Comparison of ENCODE assay signal across 16 mouse cellular contexts in the genomic region with DNA sequence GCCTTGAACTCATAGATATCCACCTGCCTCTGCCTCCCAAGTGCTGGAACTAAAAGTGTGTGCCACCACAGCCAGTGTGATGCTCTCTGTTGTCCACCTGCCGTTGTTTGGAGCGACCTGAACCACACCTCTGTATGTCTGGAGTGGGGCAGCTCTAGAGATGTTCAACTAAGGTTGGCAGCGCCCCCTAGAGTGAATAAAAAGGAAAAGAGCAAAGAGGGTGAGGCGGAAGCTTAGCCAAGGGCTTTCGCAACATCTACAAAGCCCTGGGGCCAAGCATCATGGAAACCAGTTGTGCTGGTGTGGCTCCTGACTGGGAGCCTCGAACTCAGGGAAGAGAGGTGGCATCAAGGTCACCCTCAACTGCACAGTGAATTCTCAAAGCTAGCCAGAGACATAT. TPM values are rescaled to one million over a fixed set of nuclear protein-coding genes. Genes with fewer than 3 reads are reported as not detected.
A peak's percentile ranks its signal among the peaks of the same experiment; 100 is the strongest.
DNase-seq lines count a peak whose midpoint lies in the region; ATAC-seq and TF ChIP-seq lines count a peak whose summit lies in the region.
"Had no signal": no experiment of that assay in that cellular context is flagged by ENCODE, and none has a peak within 500 bp of the region (broad histone marks: within the 10 kb centered on the region; RNA-seq: fewer than 3 reads in every experiment).

No protein-coding gene starts in this region.

- peak; percentile 38; the same call in 1 of the 2 replicates for ATAC-seq in monocyte, adult 5-6 weeks (replicated peaks; ENCODE audit: insufficient number of reproducible peaks, low FRiP score, low TSS enrichment, poor library complexity, severe bottlenecking)
- no peak for ATAC-seq in neural tube, embryonic 15.5 days (ENCODE audit: low FRiP score)
- ATAC-seq in forebrain, embryonic 12.5 days (ENCODE audit: low FRiP score) = no peak
- ATAC-seq: forebrain, embryonic 16.5 days; midbrain, embryonic 16.5 days had no signal

- no peaks in the 10 kb centered on the region for H3K27me3 ChIP-seq in ES-Bruce4 (ENCODE audit: control insufficient read depth, insufficient read depth, low read length, poor library complexity, severe bottlenecking)
- H3K27me3 ChIP-seq in neural tube, embryonic 15.5 days (replicated peaks) = no peaks in the 10 kb centered on the region
- 0 out of 2 replicates have a peak, but pooled peaks cover 3% of the 10 kb centered on the region for H3K27me3 ChIP-seq in forebrain, embryonic 12.5 days
- H3K27me3 ChIP-seq: embryonic facial prominence, embryonic 13.5 days had no signal

- TF ChIP-seq EP300 in ES-Bruce4 (IDR thresholded peaks at IDR 0.05; ENCODE audit: insufficient read depth, low read depth, low read length) = no peak

- no peak overlapping the region for H3K4me3 ChIP-seq in lung, adult 2 months (replicated peaks; ENCODE audit: extremely low read depth, low read depth, low read length)
- H3K4me3 ChIP-seq in ES-Bruce4 (ENCODE audit: low read depth, low read length) = no peak overlapping the region
- no peak overlapping the region for H3K4me3 ChIP-seq in bone marrow macrophage, adult 2 months (ENCODE audit: insufficient read depth, low read length)
- H3K4me3 ChIP-seq in neural tube, embryonic 15.5 days (replicated peaks) = no peak overlapping the region
- no peak overlapping the region for H3K4me3 ChIP-seq in forebrain, embryonic 12.5 days (replicated peaks)
- H3K4me3 ChIP-seq: embryonic facial prominence, embryonic 13.5 days; liver, embryonic 15.5 days had no signal

- WGBS in lung, adult 2 months = 58% methylated on average over 6 of the region's 6 CpGs
- WGBS in neural tube, embryonic 15.5 days = 68% methylated on average over 6 of the region's 6 CpGs
- WGBS in forebrain, embryonic 12.5 days = 67% methylated on average over 6 of the region's 6 CpGs

- no peak overlapping the region for H3K4me2 ChIP-seq in neural tube, embryonic 15.5 days
- H3K4me2 ChIP-seq in forebrain, embryonic 12.5 days = no peak overlapping the region
- H3K4me2 ChIP-seq: embryonic facial prominence, embryonic 13.5 days; hindbrain, embryonic 14.5 days; liver, embryonic 15.5 days had no signal

- no peaks in the 10 kb centered on the region for H3K36me3 ChIP-seq in ES-Bruce4 (ENCODE audit: control insufficient read depth, insufficient read depth, low read length, poor library complexity, severe bottlenecking)
- no peaks in the 10 kb centered on the region for H3K36me3 ChIP-seq in neural tube, embryonic 15.5 days
- no peaks in the 10 kb centered on the region for H3K36me3 ChIP-seq in forebrain, embryonic 12.5 days (replicated peaks)

- H3K27ac ChIP-seq in ES-Bruce4 (ENCODE audit: insufficient read depth, low read length) = no peak overlapping the region
- no peak overlapping the region for H3K27ac ChIP-seq in bone marrow macrophage, adult 2 months (ENCODE audit: insufficient read depth, low read depth, low read length)
- H3K27ac ChIP-seq in neural tube, embryonic 15.5 days (replicated peaks) = no peak overlapping the region
- H3K27ac ChIP-seq in forebrain, embryonic 12.5 days = no peak overlapping the region
- H3K27ac ChIP-seq: embryonic facial prominence, embryonic 13.5 days; hindbrain, embryonic 14.5 days; liver, embryonic 15.5 days had no signal

- TF ChIP-seq POLR2A in lung, adult 2 months (IDR thresholded peaks at IDR 0.05; ENCODE audit: borderline replicate concordance, extremely low read depth, low read depth, low read length) = no peak
- no peak for TF ChIP-seq POLR2A in ES-Bruce4 (IDR thresholded peaks at IDR 0.05; ENCODE audit: insufficient read depth, low read length)
- TF ChIP-seq POLR2A in bone marrow macrophage, adult 2 months (IDR thresholded peaks at IDR 0.05; ENCODE audit: borderline replicate concordance, low read depth, low read length) = no peak

- DNase-seq in lung, adult 2 months = no peak
- no peak for DNase-seq in lung, postnatal 14 days
- no peak for DNase-seq in heart, adult 9 months (ENCODE audit: low spot score in 2 of 2)
- DNase-seq: cerebellum, postnatal 10 days; gastrocnemius, postnatal 14 days; kidney, postnatal 25 days had no signal

- no peaks in the 10 kb centered on the region for H3K9me3 ChIP-seq in ES-Bruce4 (replicated peaks; ENCODE audit: control insufficient read depth, insufficient read depth, low read length, poor library complexity, severe bottlenecking)
- H3K9me3 ChIP-seq in neural tube, embryonic 15.5 days (replicated peaks) = no peaks in the 10 kb centered on the region
- H3K9me3 ChIP-seq in forebrain, embryonic 12.5 days = no peaks in the 10 kb centered on the region
- H3K9me3 ChIP-seq: embryonic facial prominence, embryonic 13.5 days; liver, embryonic 15.5 days had no signal

- 0 out of 2 replicates have a peak, but pooled peaks have one; percentile 0 for TF ChIP-seq CTCF in lung, adult 2 months (IDR thresholded peaks at IDR 0.05; ENCODE audit: insufficient read depth, low read length)
- TF ChIP-seq CTCF in ES-Bruce4 (IDR thresholded peaks at IDR 0.05; ENCODE audit: low read depth, low read length) = peak; percentile 24
- TF ChIP-seq CTCF in bone marrow macrophage, adult 2 months (IDR thresholded peaks at IDR 0.05; ENCODE audit: low read depth, low read length) = peak; percentile 41; the same call in 1 of the 2 replicates

- H3K4me1 ChIP-seq in lung, adult 2 months (ENCODE audit: control insufficient read depth, insufficient read depth, low read length) = no peaks in the 10 kb centered on the region
- H3K4me1 ChIP-seq in ES-Bruce4 (ENCODE audit: control insufficient read depth, insufficient read depth, low read length) = no peaks in the 10 kb centered on the region
- H3K4me1 ChIP-seq in bone marrow macrophage, adult 2 months (ENCODE audit: control insufficient read depth, insufficient read depth, low read length) = 0 out of 2 replicates have a peak, but pooled peaks cover 2% of the 10 kb centered on the region
- 0 out of 2 replicates have a peak, but pooled peaks cover 2% of the 10 kb centered on the region for H3K4me1 ChIP-seq in neural tube, embryonic 15.5 days
- H3K4me1 ChIP-seq in forebrain, embryonic 12.5 days = peaks cover 10% of the 10 kb centered on the region

- no peak overlapping the region for H3K9ac ChIP-seq in ES-Bruce4 (ENCODE audit: low read depth, poor library complexity, severe bottlenecking)
- H3K9ac ChIP-seq in neural tube, embryonic 15.5 days (replicated peaks) = no peak overlapping the region
- no peak overlapping the region for H3K9ac ChIP-seq in forebrain, embryonic 12.5 days
- H3K9ac ChIP-seq: embryonic facial prominence, embryonic 13.5 days; hindbrain, embryonic 14.5 days; liver, embryonic 15.5 days had no signal

RNA-seq across cellular contexts. Expression of a gene that starts 15.4 kb away (rescaled TPM):
- polyA plus RNA-seq in lung, adult 2 months (2012; rRNA removed) = 52.3 and 58.3 TPM in 2 replicates
- 2.3 and 4.0 TPM in 2 replicates for polyA plus RNA-seq in ES-Bruce4 (2011; ENCODE audit: insufficient read depth, insufficient read length, low read depth, missing spikeins)
- polyA plus RNA-seq in bone marrow macrophage, adult 2 months (2012; ENCODE audit: insufficient read depth, insufficient read length, missing spikeins) = 178 and 180 TPM in 2 replicates
- 41.3 to 161 TPM (median 62.1 TPM) in 3 replicates for total RNA-seq in monocyte, adult 5-6 weeks (2017)
- 28.2 and 28.8 TPM in 2 replicates for polyA plus RNA-seq in neural tube, embryonic 15.5 days (2015; fragmentation: Nextera tagmentation; extraction: Ambion mirVana)
- polyA plus RNA-seq in forebrain, embryonic 12.5 days (2016; fragmentation: Nextera tagmentation; extraction: Ambion mirVana) = 15.3 and 16.0 TPM in 2 replicates

RNA-seq across cellular contexts. Expression of a gene that starts 33.4 kb away (rescaled TPM):
- 257 and 302 TPM in 2 replicates for polyA plus RNA-seq in lung, adult 2 months (2012; rRNA removed)
- 30.0 and 37.2 TPM in 2 replicates for polyA plus RNA-seq in ES-Bruce4 (2011; ENCODE audit: insufficient read depth, insufficient read length, low read depth, missing spikeins)
- 124 and 126 TPM in 2 replicates for polyA plus RNA-seq in bone marrow macrophage, adult 2 months (2012; ENCODE audit: insufficient read depth, insufficient read length, missing spikeins)
- 28.1 to 43.4 TPM (median 40.8 TPM) in 3 replicates for total RNA-seq in monocyte, adult 5-6 weeks (2017)
- 70.3 and 78.7 TPM in 2 replicates for polyA plus RNA-seq in neural tube, embryonic 15.5 days (2015; fragmentation: Nextera tagmentation; extraction: Ambion mirVana)
- polyA plus RNA-seq in forebrain, embryonic 12.5 days (2016; fragmentation: Nextera tagmentation; extraction: Ambion mirVana) = 23.2 and 25.8 TPM in 2 replicates

RNA-seq across cellular contexts. Expression of a gene that starts 51.5 kb away (rescaled TPM):
- 18.3 and 25.4 TPM in 2 replicates for polyA plus RNA-seq in lung, adult 2 months (2012; rRNA removed)
- 13.5 and 14.7 TPM in 2 replicates for polyA plus RNA-seq in ES-Bruce4 (2011; ENCODE audit: insufficient read depth, insufficient read length, low read depth, missing spikeins)
- polyA plus RNA-seq in bone marrow macrophage, adult 2 months (2012; ENCODE audit: insufficient read depth, insufficient read length, missing spikeins) = 14.0 and 17.5 TPM in 2 replicates
- total RNA-seq in monocyte, adult 5-6 weeks (2017) = 11.4 to 19.2 TPM (median 15.5 TPM) in 3 replicates
- polyA plus RNA-seq in neural tube, embryonic 15.5 days (2015; fragmentation: Nextera tagmentation; extraction: Ambion mirVana) = 33.6 and 36.4 TPM in 2 replicates
- 22.7 and 24.9 TPM in 2 replicates for polyA plus RNA-seq in forebrain, embryonic 12.5 days (2016; fragmentation: Nextera tagmentation; extraction: Ambion mirVana)

RNA-seq across cellular contexts. Expression of a gene that starts 55.8 kb away (rescaled TPM):
- polyA plus RNA-seq in lung, adult 2 months (2012; rRNA removed) = 0.53 and 0.84 TPM in 2 replicates
- 42.3 and 43.4 TPM in 2 replicates for polyA plus RNA-seq in ES-Bruce4 (2011; ENCODE audit: insufficient read depth, insufficient read length, low read depth, missing spikeins)
- polyA plus RNA-seq in bone marrow macrophage, adult 2 months (2012; ENCODE audit: insufficient read depth, insufficient read length, missing spikeins) = 0.13 and 0.16 TPM in 2 replicates
- total RNA-seq in monocyte, adult 5-6 weeks (2017) = 0.19 to 0.39 TPM in 2 of 3 replicates, not detected in the other
- polyA plus RNA-seq in neural tube, embryonic 15.5 days (2015; fragmentation: Nextera tagmentation; extraction: Ambion mirVana) = 18.6 and 19.2 TPM in 2 replicates
- polyA plus RNA-seq in forebrain, embryonic 12.5 days (2016; fragmentation: Nextera tagmentation; extraction: Ambion mirVana) = 51.0 and 53.2 TPM in 2 replicates
